Mouse (Mus musculus) naive thymus-derived CD4-positive, alpha-beta T cell, adult 2 months (primary cell): ENCODE results near the gene L3mbtl2.
A peak's percentile ranks its signal among the peaks of the same experiment; 100 is the strongest.
"Not testable (repeated sequence)": the region's sequence is repeated elsewhere in the genome, so short reads cannot be mapped to it uniquely, and the experiment has no call there.

Experiments used
- DNase-seq: peaks from one replicate; pipeline ENCODE4 v3.0.0-alpha.2; 2011; ENCODE audit warnings: low read depth

The L3mbtl2 gene

GRCm38 (mm10) chr15:81663697-81664561 lies at the start of gene L3mbtl2:
TSS of gene L3mbtl2 (plus strand) at chr15:81663889.
- peak; percentile 93 for DNase-seq

GRCm38 (mm10) chr15:81649516-81650455 lies 13.9 kb upstream of the L3mbtl2 start:
- DNase-seq: no peak

- DNase-seq: no peak
These were observed 13.1 kb upstream of the L3mbtl2 start for GRCm38 (mm10) chr15:81650636-81651035.

GRCm38 (mm10) chr15:81661701-81662100 lies 2.0 kb upstream of the L3mbtl2 start:
- DNase-seq: no peak

- DNase-seq: no peak
These were observed 408 bp upstream of the L3mbtl2 start for GRCm38 (mm10) chr15:81663281-81663680.

GRCm38 (mm10) chr15:81666957-81667356 lies 3.3 kb downstream of the L3mbtl2 start:
- DNase-seq: no peak

- peak; percentile 46 for DNase-seq
These were observed 6.5 kb downstream of the L3mbtl2 start for GRCm38 (mm10) chr15:81670231-81670640.

- no peak for DNase-seq
These were observed 12.9 kb downstream of the L3mbtl2 start for GRCm38 (mm10) chr15:81676637-81677036.

GRCm38 (mm10) chr15:81680301-81680805 lies 16.7 kb downstream of the L3mbtl2 start:
- DNase-seq: no peak

- DNase-seq: no peak
These were observed 29.8 kb downstream of the L3mbtl2 start for GRCm38 (mm10) chr15:81693366-81693966.

GRCm38 (mm10) chr15:81693967-81694881 lies 30.5 kb downstream of the L3mbtl2 start:
- DNase-seq: peak; percentile 67

GRCm38 (mm10) chr15:81694891-81695290 lies 31.2 kb downstream of the L3mbtl2 start:
- DNase-seq: no peak

- no peak for DNase-seq
These were observed 33.5 kb downstream of the L3mbtl2 start, which contains the start of gene Chadl for GRCm38 (mm10) chr15:81697175-81697574. TSS of gene Chadl (minus strand) at chr15:81697287.

- DNase-seq: peak; percentile 67
These were observed 34.2 kb downstream of the L3mbtl2 start for GRCm38 (mm10) chr15:81697847-81698246.

- DNase-seq: no peak
These were observed 34.8 kb downstream of the L3mbtl2 start for GRCm38 (mm10) chr15:81698532-81698931.

- no peak for DNase-seq
These were observed 36.5 kb downstream of the L3mbtl2 start for GRCm38 (mm10) chr15:81700161-81700560.

GRCm38 (mm10) chr15:81700601-81701000 lies 36.9 kb downstream of the L3mbtl2 start:
- no peak for DNase-seq

GRCm38 (mm10) chr15:81701350-81701749 lies 37.7 kb downstream of the L3mbtl2 start:
- not testable (repeated sequence) for DNase-seq

GRCm38 (mm10) chr15:81702306-81703093 lies 38.8 kb downstream of the L3mbtl2 start:
- no peak for DNase-seq

GRCm38 (mm10) chr15:81703094-81703489 lies 39.4 kb downstream of the L3mbtl2 start:
- no peak for DNase-seq
